Mouse (Mus musculus) left cerebral cortex, adult 9 months (tissue): ENCODE data around the gene Olfr794.

Experiments used
- DNase-seq, 2 experiments: peaks; one replicate each; pipeline ENCODE4 v3.0.0; 2022; ENCODE audit warnings: low spot score in 2 of 2

Gene Olfr794

GRCm38 (mm10) chr10:129567355-129567754 lies at the start of gene Olfr794:
Gene Olfr794, plus strand, starts transcription at chr10:129567655.
- DNase-seq: no peak

DNA sequence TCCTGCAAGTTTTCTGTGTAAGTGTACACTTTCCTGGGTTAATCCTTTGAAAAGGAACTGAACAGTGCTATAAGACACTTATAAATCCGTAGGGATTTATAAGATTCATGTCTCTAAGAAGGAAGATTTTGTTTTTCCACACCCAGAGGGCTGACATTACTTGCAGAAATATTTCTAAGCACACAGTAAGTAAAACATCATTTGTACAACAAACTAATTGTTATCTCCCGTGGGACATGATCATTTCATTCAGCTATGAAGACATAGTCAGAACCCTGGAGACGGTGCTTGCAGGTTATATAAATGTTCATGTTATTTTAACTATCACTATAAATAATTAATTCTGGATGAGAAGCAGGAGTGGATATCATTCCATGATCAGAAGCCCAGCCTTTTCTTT lies 46.0 kb upstream of the Olfr794 start, which contains the start of gene Olfr791:
Gene Olfr791, plus strand, starts transcription at position 301 of the 400 bp plus-strand sequence.
- no peak for DNase-seq

DNA sequence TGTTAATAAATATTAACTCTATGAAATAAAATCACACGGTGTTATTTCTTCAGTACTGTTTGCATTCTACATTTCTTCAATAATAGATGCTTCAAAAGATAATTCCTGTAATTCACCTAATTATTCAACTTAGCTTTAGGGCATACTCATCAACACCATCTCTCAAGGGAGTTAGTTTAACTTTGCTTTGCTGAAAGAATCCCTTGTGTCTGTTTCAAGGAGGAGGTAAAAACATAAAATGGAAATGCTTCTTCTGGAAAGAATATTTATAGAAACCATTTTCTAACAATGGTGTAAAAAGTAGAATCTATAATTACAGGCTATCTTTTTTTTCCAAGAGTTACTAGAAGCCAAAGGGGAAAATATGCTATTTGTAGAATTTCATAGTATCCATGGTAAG lies 28.6 kb upstream of the Olfr794 start, which contains the start of gene Olfr792:
Gene Olfr792, plus strand, starts transcription at position 301 of the 400 bp plus-strand sequence.
- DNase-seq: no peak

DNA sequence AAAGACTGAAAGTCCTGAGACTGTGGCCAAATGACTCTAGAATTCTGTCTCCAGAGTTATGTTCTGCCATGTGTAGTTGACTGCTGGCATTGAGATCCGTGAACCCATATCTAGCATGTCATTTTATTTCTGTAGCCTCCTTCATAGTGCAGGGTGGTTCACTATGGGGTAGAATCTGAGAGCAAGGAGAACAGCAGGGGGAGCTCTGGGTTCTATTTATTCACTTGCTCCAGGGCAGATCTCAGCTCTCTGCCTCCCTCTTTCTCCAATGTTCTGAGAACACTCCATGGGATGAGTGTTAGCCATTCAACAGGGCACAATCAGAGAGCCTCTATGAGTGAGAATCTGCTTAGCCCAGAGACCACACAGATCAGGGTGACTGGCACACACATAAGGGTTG lies 18.1 kb upstream of the Olfr794 start:
- peak in 1 of 2 experiments; percentile 19 for DNase-seq

- DNase-seq: no peak
Measured at GRCm38 (mm10) chr10:129577066-129577465, 9.6 kb downstream of the Olfr794 start.

DNA sequence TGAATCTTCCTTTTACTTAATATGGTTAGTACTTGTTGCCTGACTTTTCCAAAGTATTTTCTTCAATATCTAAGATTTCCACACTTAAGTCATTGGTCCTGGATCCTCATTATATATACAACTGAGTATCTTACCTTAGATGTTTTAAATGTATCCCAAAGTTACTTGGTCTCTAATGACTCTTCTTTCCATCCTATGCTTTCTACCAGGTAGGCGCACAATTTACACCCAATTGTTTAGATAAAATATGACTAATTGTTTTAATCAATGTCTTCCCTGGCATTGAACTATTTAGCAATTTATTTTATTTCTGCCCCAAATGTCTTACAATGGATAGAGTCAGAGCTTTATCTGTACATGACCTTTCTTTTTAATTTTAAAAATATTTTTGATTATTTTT lies 45.0 kb downstream of the Olfr794 start, which contains the start of gene Olfr796:
Gene Olfr796, minus strand, starts transcription at position 101 of the 400 bp plus-strand sequence.
- no peak for DNase-seq

- no peak for DNase-seq
Measured at GRCm38 (mm10) chr10:129621724-129622123, 54.3 kb downstream of the Olfr794 start.
